In the genomic region with DNA sequence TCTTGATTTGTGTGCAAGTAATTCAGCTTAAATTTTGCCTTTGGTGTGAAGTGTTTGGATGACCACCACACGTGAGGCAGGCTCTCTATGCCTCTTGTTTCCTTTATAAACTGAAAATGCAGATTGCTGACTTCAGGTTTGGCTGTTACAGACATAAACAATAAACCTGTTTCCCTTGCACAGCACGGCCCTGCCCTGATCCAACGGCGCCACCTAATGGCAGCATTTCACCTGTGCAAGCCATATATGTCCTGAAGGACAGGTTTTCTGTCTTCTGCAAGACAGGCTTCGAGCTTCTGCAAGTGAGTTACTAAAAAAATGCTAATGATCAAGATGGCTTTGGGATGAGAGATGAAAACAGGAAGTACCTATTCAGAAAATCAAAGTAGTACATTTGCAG, we compare ENCODE assay signal across 8 mouse cellular contexts. TPM values are rescaled to one million over a fixed set of nuclear protein-coding genes. Genes with fewer than 3 reads are reported as not detected.
A peak's percentile ranks its signal among the peaks of the same experiment; 100 is the strongest.
DNase-seq lines count a peak whose midpoint lies in the region; ATAC-seq and TF ChIP-seq lines count a peak whose summit lies in the region.

No protein-coding gene starts in this region.

- no peak overlapping the region for H3K4me3 ChIP-seq in ES-Bruce4 (ENCODE audit: low read depth, low read length)
- H3K4me3 ChIP-seq in intestine, postnatal 0 days (ENCODE audit: low read depth, low read length), result no peak overlapping the region
- no peak overlapping the region for H3K4me3 ChIP-seq in lung, embryonic 16.5 days (ENCODE audit: low read length)
- no peak overlapping the region for H3K4me3 ChIP-seq in small intestine, adult 2 months (ENCODE audit: low read depth, low read length)
- H3K4me3 ChIP-seq in midbrain, embryonic 15.5 days, result no peak overlapping the region

- peak; percentile 99 for TF ChIP-seq CTCF in ES-Bruce4 (IDR thresholded peaks at IDR 0.05; ENCODE audit: low read depth, low read length)
- TF ChIP-seq CTCF in intestine, postnatal 0 days (IDR thresholded peaks at IDR 0.05; ENCODE audit: low read depth), result peak; percentile 98
- peak; percentile 77; the same call in 1 of the 2 replicates for TF ChIP-seq CTCF in small intestine, adult 2 months (IDR thresholded peaks at IDR 0.05; ENCODE audit: extremely low read depth, insufficient read length, insufficient replicate concordance, low read depth, low read length)

- ATAC-seq in intestine, postnatal 0 days, result peak; percentile 44; the same call in 1 of the 2 replicates
- ATAC-seq in lung, embryonic 16.5 days (ENCODE audit: low read depth), result 0 out of 2 replicates have a peak, but pooled peaks have one; percentile 35
- ATAC-seq in midbrain, embryonic 15.5 days (replicated peaks), result no peak

- H3K9ac ChIP-seq in ES-Bruce4 (ENCODE audit: low read depth, poor library complexity, severe bottlenecking), result no peak overlapping the region
- H3K9ac ChIP-seq in intestine, postnatal 0 days (ENCODE audit: low read depth, low read length), result no peak overlapping the region
- no peak overlapping the region for H3K9ac ChIP-seq in lung, embryonic 16.5 days (ENCODE audit: low read length)
- no peak overlapping the region for H3K9ac ChIP-seq in midbrain, embryonic 15.5 days

- DNase-seq in A20 (ENCODE audit: low read depth, low spot score), result peak; percentile 82
- peak; percentile 55 for DNase-seq in cerebellum, adult 11-12 months
- DNase-seq in frontal cortex, postnatal 25 days (ENCODE audit: low spot score in 2 of 2), result peak; percentile 57 to 70

- no peak for TF ChIP-seq EP300 in ES-Bruce4 (IDR thresholded peaks at IDR 0.05; ENCODE audit: insufficient read depth, low read depth, low read length)

- peaks cover 10% of the 10 kb centered on the region for H3K4me1 ChIP-seq in ES-Bruce4 (ENCODE audit: control insufficient read depth, insufficient read depth, low read length)
- no peaks in the 10 kb centered on the region for H3K4me1 ChIP-seq in intestine, postnatal 0 days (replicated peaks; ENCODE audit: control insufficient read depth, insufficient read depth, low read length)
- H3K4me1 ChIP-seq in lung, embryonic 16.5 days (replicated peaks; ENCODE audit: control insufficient read depth, insufficient read depth, low read length), result 0 out of 2 replicates have a peak, but pooled peaks cover 3% of the 10 kb centered on the region
- no peaks in the 10 kb centered on the region for H3K4me1 ChIP-seq in small intestine, adult 2 months (ENCODE audit: control insufficient read depth, insufficient read depth, insufficient read length, low read length)
- H3K4me1 ChIP-seq in midbrain, embryonic 15.5 days, result no peaks in the 10 kb centered on the region

- H3K36me3 ChIP-seq in ES-Bruce4 (ENCODE audit: control insufficient read depth, insufficient read depth, low read length, poor library complexity, severe bottlenecking), result 0 out of 2 replicates have a peak, but pooled peaks cover 2% of the 10 kb centered on the region
- peaks cover 6% of the 10 kb centered on the region; the same call in 1 of the 2 replicates for H3K36me3 ChIP-seq in intestine, postnatal 0 days (ENCODE audit: control insufficient read depth, insufficient read depth)
- peaks cover 3% of the 10 kb centered on the region; the same call in 1 of the 2 replicates for H3K36me3 ChIP-seq in lung, embryonic 16.5 days (ENCODE audit: control insufficient read depth, insufficient read depth, low read length)
- H3K36me3 ChIP-seq in small intestine, adult 2 months (ENCODE audit: control insufficient read depth, insufficient read depth, low read length), result peaks cover 6% of the 10 kb centered on the region
- H3K36me3 ChIP-seq in midbrain, embryonic 15.5 days (replicated peaks), result no peaks in the 10 kb centered on the region

- WGBS in intestine, postnatal 0 days, result 22% methylated on average over 5 of the region's 5 CpGs
- WGBS in lung, embryonic 16.5 days, result 21% methylated on average over 5 of the region's 5 CpGs
- 7% methylated on average over 5 of the region's 5 CpGs for WGBS in small intestine, adult 2 months
- 29% methylated on average over 5 of the region's 5 CpGs for WGBS in midbrain, embryonic 15.5 days

- no peak overlapping the region for H3K4me2 ChIP-seq in intestine, postnatal 0 days (replicated peaks; ENCODE audit: low read depth)
- no peak overlapping the region for H3K4me2 ChIP-seq in lung, embryonic 16.5 days (ENCODE audit: low read depth, low read length)
- H3K4me2 ChIP-seq in midbrain, embryonic 15.5 days, result no peak overlapping the region

- TF ChIP-seq POLR2A in ES-Bruce4 (IDR thresholded peaks at IDR 0.05; ENCODE audit: insufficient read depth, low read length), result no peak
- TF ChIP-seq POLR2A in small intestine, adult 2 months (IDR thresholded peaks at IDR 0.05; ENCODE audit: low read depth, low read length), result no peak

- H3K9me3 ChIP-seq in ES-Bruce4 (replicated peaks; ENCODE audit: control insufficient read depth, insufficient read depth, low read length, poor library complexity, severe bottlenecking), result no peaks in the 10 kb centered on the region
- H3K9me3 ChIP-seq in intestine, postnatal 0 days (ENCODE audit: control insufficient read depth), result no peaks in the 10 kb centered on the region
- H3K9me3 ChIP-seq in lung, embryonic 16.5 days (ENCODE audit: control insufficient read depth, low read length), result no peaks in the 10 kb centered on the region
- no peaks in the 10 kb centered on the region for H3K9me3 ChIP-seq in midbrain, embryonic 15.5 days

- H3K27ac ChIP-seq in ES-Bruce4 (ENCODE audit: insufficient read depth, low read length), result no peak overlapping the region
- H3K27ac ChIP-seq in intestine, postnatal 0 days (ENCODE audit: low read depth, low read length), result no peak overlapping the region
- no peak overlapping the region for H3K27ac ChIP-seq in lung, embryonic 16.5 days (ENCODE audit: low read length)
- H3K27ac ChIP-seq in small intestine, adult 2 months (ENCODE audit: insufficient read depth, low read depth, low read length), result no peak overlapping the region
- no peak overlapping the region for H3K27ac ChIP-seq in midbrain, embryonic 15.5 days

- H3K27me3 ChIP-seq in ES-Bruce4 (ENCODE audit: control insufficient read depth, insufficient read depth, low read length, poor library complexity, severe bottlenecking), result no peaks in the 10 kb centered on the region
- no peaks in the 10 kb centered on the region for H3K27me3 ChIP-seq in intestine, postnatal 0 days (replicated peaks; ENCODE audit: control insufficient read depth, insufficient read depth, low read length)
- H3K27me3 ChIP-seq in lung, embryonic 16.5 days (ENCODE audit: control insufficient read depth, insufficient read depth, low read depth, low read length), result no peaks in the 10 kb centered on the region
- H3K27me3 ChIP-seq in small intestine, adult 2 months (ENCODE audit: control insufficient read depth, insufficient read depth, low read length), result no peaks in the 10 kb centered on the region
- H3K27me3 ChIP-seq in midbrain, embryonic 15.5 days (replicated peaks), result no peaks in the 10 kb centered on the region

RNA-seq across cellular contexts. Expression of gene Masp2, which starts 5.4 kb away (rescaled TPM):
- polyA plus RNA-seq in ES-Bruce4 (2011; ENCODE audit: insufficient read depth, insufficient read length, low read depth, missing spikeins), result 2.6 TPM in 2 replicates
- not detected in 2 replicates for polyA plus RNA-seq in intestine, postnatal 0 days (2015; fragmentation: Nextera tagmentation; extraction: Ambion mirVana)
- polyA plus RNA-seq in lung, embryonic 16.5 days (2015; fragmentation: Nextera tagmentation; extraction: Ambion mirVana), result 0.44 and 0.93 TPM in 2 replicates
- 0.16 and 1.7 TPM in 2 replicates for polyA plus RNA-seq in small intestine, adult 2 months (2012; rRNA removed)
- polyA plus RNA-seq in midbrain, embryonic 15.5 days (2015; fragmentation: Nextera tagmentation; extraction: Ambion mirVana), result 0.74 and 0.80 TPM in 2 replicates

RNA-seq across cellular contexts. Expression of gene Srm, which starts 16.5 kb away (rescaled TPM):
- polyA plus RNA-seq in ES-Bruce4 (2011; ENCODE audit: insufficient read depth, insufficient read length, low read depth, missing spikeins), result 131 and 143 TPM in 2 replicates
- polyA plus RNA-seq in intestine, postnatal 0 days (2015; fragmentation: Nextera tagmentation; extraction: Ambion mirVana), result 49.3 and 50.5 TPM in 2 replicates
- 114 and 126 TPM in 2 replicates for polyA plus RNA-seq in lung, embryonic 16.5 days (2015; fragmentation: Nextera tagmentation; extraction: Ambion mirVana)
- 42.6 and 44.5 TPM in 2 replicates for polyA plus RNA-seq in small intestine, adult 2 months (2012; rRNA removed)
- 160 and 173 TPM in 2 replicates for polyA plus RNA-seq in midbrain, embryonic 15.5 days (2015; fragmentation: Nextera tagmentation; extraction: Ambion mirVana)

RNA-seq across cellular contexts. Expression of gene Tardbp, which starts 19.1 kb away (rescaled TPM):
- polyA plus RNA-seq in ES-Bruce4 (2011; ENCODE audit: insufficient read depth, insufficient read length, low read depth, missing spikeins), result 742 and 797 TPM in 2 replicates
- 113 and 124 TPM in 2 replicates for polyA plus RNA-seq in intestine, postnatal 0 days (2015; fragmentation: Nextera tagmentation; extraction: Ambion mirVana)
- polyA plus RNA-seq in lung, embryonic 16.5 days (2015; fragmentation: Nextera tagmentation; extraction: Ambion mirVana), result 320 and 367 TPM in 2 replicates
- polyA plus RNA-seq in small intestine, adult 2 months (2012; rRNA removed), result 6.7 and 7.7 TPM in 2 replicates
- 182 and 185 TPM in 2 replicates for polyA plus RNA-seq in midbrain, embryonic 15.5 days (2015; fragmentation: Nextera tagmentation; extraction: Ambion mirVana)

RNA-seq across cellular contexts. Expression of gene Gm572, which starts 35.4 kb away (rescaled TPM):
- 0.49 TPM in 1 of 2 replicates, not detected in the other for polyA plus RNA-seq in ES-Bruce4 (2011; ENCODE audit: insufficient read depth, insufficient read length, low read depth, missing spikeins)
- not detected in 2 replicates for polyA plus RNA-seq in intestine, postnatal 0 days (2015; fragmentation: Nextera tagmentation; extraction: Ambion mirVana)
- polyA plus RNA-seq in lung, embryonic 16.5 days (2015; fragmentation: Nextera tagmentation; extraction: Ambion mirVana), result not detected in 2 replicates
- polyA plus RNA-seq in small intestine, adult 2 months (2012; rRNA removed), result 0.08 TPM in 1 of 2 replicates, not detected in the other
- polyA plus RNA-seq in midbrain, embryonic 15.5 days (2015; fragmentation: Nextera tagmentation; extraction: Ambion mirVana), result not detected in 2 replicates

RNA-seq across cellular contexts. Expression of gene Exosc10, which starts 49.5 kb away (rescaled TPM):
- 52.8 and 53.9 TPM in 2 replicates for polyA plus RNA-seq in ES-Bruce4 (2011; ENCODE audit: insufficient read depth, insufficient read length, low read depth, missing spikeins)
- 21.1 and 22.4 TPM in 2 replicates for polyA plus RNA-seq in intestine, postnatal 0 days (2015; fragmentation: Nextera tagmentation; extraction: Ambion mirVana)
- 83.6 and 90.8 TPM in 2 replicates for polyA plus RNA-seq in lung, embryonic 16.5 days (2015; fragmentation: Nextera tagmentation; extraction: Ambion mirVana)
- 8.6 and 11.3 TPM in 2 replicates for polyA plus RNA-seq in small intestine, adult 2 months (2012; rRNA removed)
- 94.7 and 99.4 TPM in 2 replicates for polyA plus RNA-seq in midbrain, embryonic 15.5 days (2015; fragmentation: Nextera tagmentation; extraction: Ambion mirVana)

Comparison
In these comparisons a context has a peak if more than half of its experiments do, and no peak if none do; other contexts are left out.
1. RNA of gene Tardbp, which starts 19.1 kb away (polyA plus RNA-seq): 742 to 797 TPM in ES-Bruce4, 320 to 367 TPM in lung, embryonic 16.5 days, 182 to 185 TPM in midbrain, embryonic 15.5 days and 113 to 124 TPM in intestine, postnatal 0 days; 6.7 to 7.7 TPM in small intestine, adult 2 months; every median in the first group is over 10 times any median in the second.
2. Peak in every context shown above with its lines, with median percentiles within 50 percentile points of each other: DNase-seq and CTCF ChIP-seq.